Mouse (Mus musculus) heart, embryonic 13.5 days (tissue): ENCODE data around the gene 1700067P10Rik. TPM values are rescaled to one million over a fixed set of nuclear protein-coding genes. Genes with fewer than 3 reads are reported as not detected.

Experiments used
- ATAC-seq: fragments of 200-750 bp; cut with Nextera tagmentation; 2 replicates; pipeline ENCODE4 v1.8.0; 2017; ENCODE audit warnings: moderate TSS enrichment; ENCODE audit not compliant: insufficient number of reproducible peaks, low FRiP score, low TSS enrichment; ENCODE audit errors: extremely low read depth
- H3K27ac ChIP-seq: fragments of 300-500 bp; sonication (generic); replicated peaks from 2 replicates; pipeline ENCODE4 v1.5.1; 2015; ENCODE audit warnings: moderate library complexity, mild to moderate bottlenecking, inconsistent platforms
- H3K27me3 ChIP-seq: fragments of 300-500 bp; sonication (generic); replicated peaks from 2 replicates; pipeline ENCODE4 v1.6.1; 2015; ENCODE audit warnings: mild to moderate bottlenecking, inconsistent platforms
- H3K36me3 ChIP-seq: fragments of 300-500 bp; sonication (generic); 2 replicates; pipeline ENCODE4 v1.6.1; 2015; ENCODE audit warnings: mild to moderate bottlenecking, inconsistent platforms
- H3K4me1 ChIP-seq: fragments of 300-500 bp; sonication (generic); 2 replicates; pipeline ENCODE4 v1.6.1; 2015; ENCODE audit warnings: inconsistent platforms
- H3K4me2 ChIP-seq: fragments of 300-500 bp; sonication (generic); 2 replicates; pipeline ENCODE4 v1.6.1; 2015; ENCODE audit warnings: inconsistent platforms, mild to moderate bottlenecking, moderate library complexity
- H3K4me3 ChIP-seq: fragments of 300-500 bp; sonication (generic); 2 replicates; pipeline ENCODE4 v1.5.1; 2015; ENCODE audit warnings: moderate library complexity, mild to moderate bottlenecking, inconsistent platforms
- H3K9ac ChIP-seq: fragments of 300-500 bp; sonication (generic); 2 replicates; pipeline ENCODE4 v1.6.1; 2015; ENCODE audit warnings: inconsistent platforms, mild to moderate bottlenecking, moderate library complexity
- H3K9me3 ChIP-seq: fragments of 300-500 bp; sonication (generic); 2 replicates; pipeline ENCODE4 v1.6.1; 2016; ENCODE audit warnings: inconsistent platforms
- WGBS: fragments of 180-500 bp; shearing (Covaris S2); methylation state at CpG from one replicate; pipeline ENCODE4 v1.1.7; 2015; ENCODE audit warnings: mixed read lengths; 5-methylcytosine and 5-hydroxymethylcytosine counted together
- polyA plus RNA-seq: library from polyadenylated mRNA; unstranded; fragments of >200 nt; fragmentation: Nextera tagmentation; extraction: Ambion mirVana; gene quantifications from 2 replicates; pipeline ENCODE4 v1.2.1, GENCODE M21; 2015

The 1700067P10Rik gene
- polyA plus RNA-seq, 1 experiment from 2014 or later, result not detected

DNA sequence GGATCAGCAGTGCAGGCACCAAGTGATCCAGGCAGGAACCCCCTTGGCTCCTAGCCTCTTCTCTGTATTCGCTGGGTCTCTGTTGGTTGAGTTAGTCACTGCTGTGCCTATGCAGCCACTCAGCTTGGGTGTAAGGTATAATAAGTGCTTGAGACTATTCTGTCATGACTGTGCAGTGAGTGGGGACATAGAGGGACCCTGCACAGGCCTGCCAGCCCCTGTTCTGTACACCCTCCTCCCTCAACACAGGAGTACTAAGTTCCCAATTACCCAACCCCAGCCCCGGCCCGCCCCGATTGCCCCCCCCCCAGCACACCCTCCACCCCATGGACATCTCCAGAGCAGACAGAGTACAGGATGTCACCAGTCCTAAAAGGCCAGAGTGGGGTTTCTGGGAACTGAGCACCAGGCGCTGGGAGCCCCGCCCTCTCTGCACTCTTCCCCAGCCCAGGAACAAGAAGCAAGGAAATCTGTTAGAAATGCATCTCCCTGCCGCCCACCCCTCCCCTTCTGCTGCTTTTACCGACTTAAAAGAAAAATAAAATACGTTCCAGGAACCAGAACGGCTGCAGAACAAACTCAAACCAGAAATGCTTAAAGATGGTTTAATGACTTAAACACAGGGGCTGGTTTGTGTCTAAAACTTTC, 24.8 kb upstream of the 1700067P10Rik start:
- WGBS, result 31% methylated on average over 9 of the region's 10 CpGs
- no peak overlapping the region for H3K4me3 ChIP-seq
- peaks cover 8% of the 10 kb centered on the region for H3K4me1 ChIP-seq
- no peaks in the 10 kb centered on the region for H3K9me3 ChIP-seq
- H3K27ac ChIP-seq, result no peak overlapping the region
- peaks cover 21% of the 10 kb centered on the region for H3K27me3 ChIP-seq
- ATAC-seq, result no peak
- H3K9ac ChIP-seq, result no peak overlapping the region
- no peaks in the 10 kb centered on the region for H3K36me3 ChIP-seq
- H3K4me2 ChIP-seq, result no peak overlapping the region

DNA sequence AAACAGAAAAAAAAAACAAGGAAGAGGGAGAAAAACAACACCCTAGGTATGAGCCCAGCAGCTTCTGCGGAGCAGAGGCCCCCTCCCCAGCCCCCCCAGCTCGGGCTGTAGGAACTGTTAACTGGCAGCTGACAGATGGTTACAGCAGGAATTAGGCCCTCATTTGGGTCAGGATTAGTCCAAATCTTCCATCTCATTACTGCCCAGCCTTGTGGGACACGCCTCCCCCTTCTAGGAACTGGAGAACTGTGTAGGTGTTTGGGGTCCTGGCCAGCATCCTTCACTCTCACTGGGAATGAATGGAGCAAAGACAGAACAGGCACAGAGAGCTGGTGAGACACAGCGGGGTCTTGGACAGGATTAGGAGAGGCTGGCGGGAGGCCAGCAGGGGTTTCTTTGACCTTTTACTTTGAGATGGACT, 24.0 kb upstream of the 1700067P10Rik start:
- 42% methylated on average over 5 of the region's 5 CpGs for WGBS
- peaks cover 8% of the 10 kb centered on the region for H3K4me1 ChIP-seq
- H3K4me2 ChIP-seq, result no peak overlapping the region
- peaks cover 17% of the 10 kb centered on the region for H3K27me3 ChIP-seq
- no peaks in the 10 kb centered on the region for H3K9me3 ChIP-seq
- H3K36me3 ChIP-seq, result no peaks in the 10 kb centered on the region
- ATAC-seq, result no peak
- no peak overlapping the region for H3K9ac ChIP-seq
- no peak overlapping the region for H3K27ac ChIP-seq
- no peak overlapping the region for H3K4me3 ChIP-seq

DNA sequence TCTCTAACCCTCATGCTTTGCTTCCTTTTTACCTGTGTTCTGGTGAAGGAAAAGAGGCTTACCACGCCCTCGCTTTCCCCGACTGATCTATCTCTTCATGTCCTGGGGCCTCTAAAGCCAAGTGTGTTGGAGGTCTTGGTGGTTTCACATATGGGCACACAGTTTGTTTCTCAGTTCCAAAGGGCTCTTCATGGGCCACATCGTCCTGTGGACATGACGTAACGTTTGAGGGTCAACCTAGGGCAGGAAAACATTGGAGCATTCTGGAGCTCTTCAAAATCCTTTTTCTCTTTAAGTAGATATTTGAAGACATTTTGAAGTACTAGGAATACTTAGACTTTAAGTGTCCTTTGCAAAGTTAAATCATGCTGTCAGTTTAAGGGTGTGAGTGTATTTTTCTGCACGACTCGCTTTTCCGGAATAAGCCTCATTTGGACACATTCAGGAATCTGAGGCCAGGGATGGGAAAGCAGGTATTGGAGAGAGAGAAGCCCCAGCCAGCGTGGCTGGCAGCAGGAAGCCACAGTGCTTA, 22.0 kb upstream of the 1700067P10Rik start:
- H3K4me2 ChIP-seq, result no peak overlapping the region
- ATAC-seq, result no peak
- H3K36me3 ChIP-seq, result no peaks in the 10 kb centered on the region
- 67% methylated on average over 10 of the region's 10 CpGs for WGBS
- no peaks in the 10 kb centered on the region for H3K9me3 ChIP-seq
- H3K9ac ChIP-seq, result no peak overlapping the region
- H3K4me1 ChIP-seq, result peaks cover 8% of the 10 kb centered on the region
- H3K27ac ChIP-seq, result no peak overlapping the region
- H3K4me3 ChIP-seq, result no peak overlapping the region
- H3K27me3 ChIP-seq, result peaks cover 17% of the 10 kb centered on the region

DNA sequence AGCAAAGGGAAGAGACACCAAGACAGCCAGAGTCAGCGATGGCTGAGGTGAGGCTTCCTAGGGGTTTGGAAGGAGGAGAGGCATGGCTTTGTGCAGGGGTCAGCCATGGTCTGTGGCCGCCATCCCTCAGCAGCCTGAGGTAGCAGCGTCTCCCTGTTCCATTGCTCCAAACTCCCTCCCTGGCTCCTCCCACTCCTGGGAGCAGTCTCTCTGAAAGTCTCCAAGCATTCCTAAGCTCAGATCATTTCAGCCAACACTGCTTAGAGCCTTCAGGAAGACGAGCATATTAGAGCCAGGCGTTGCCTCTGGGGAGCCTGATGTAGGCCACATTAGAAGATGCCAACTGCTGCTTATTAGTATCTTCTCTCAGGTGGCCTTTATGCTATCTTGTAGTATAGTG, 21.4 kb upstream of the 1700067P10Rik start:
- H3K36me3 ChIP-seq, result no peaks in the 10 kb centered on the region
- no peak for ATAC-seq
- WGBS, result 26% methylated on average over 5 of the region's 5 CpGs
- H3K27me3 ChIP-seq, result peaks cover 17% of the 10 kb centered on the region
- H3K4me3 ChIP-seq, result no peak overlapping the region
- no peak overlapping the region for H3K4me2 ChIP-seq
- no peak overlapping the region for H3K27ac ChIP-seq
- peaks cover 8% of the 10 kb centered on the region for H3K4me1 ChIP-seq
- no peak overlapping the region for H3K9ac ChIP-seq
- H3K9me3 ChIP-seq, result no peaks in the 10 kb centered on the region

DNA sequence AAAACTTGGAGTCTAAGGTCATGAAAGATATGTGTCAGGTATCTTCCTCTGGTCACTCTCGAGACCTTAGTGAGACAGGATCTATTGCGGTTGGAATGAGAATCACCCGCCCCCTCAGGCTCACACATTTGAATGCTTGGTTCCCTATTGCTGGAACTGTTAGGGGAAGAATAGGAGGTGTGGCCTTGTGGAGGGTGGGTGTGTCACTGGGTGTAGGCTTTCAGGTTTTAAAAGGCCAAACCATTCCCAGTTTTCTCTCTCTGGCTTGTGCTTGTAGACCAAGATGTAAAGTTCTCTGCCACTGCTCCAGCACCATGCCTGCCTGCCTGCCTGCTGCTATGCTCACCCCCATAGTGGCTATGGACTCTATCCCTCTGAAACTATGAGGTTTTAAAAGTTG, 8.5 kb upstream of the 1700067P10Rik start:
- no peaks in the 10 kb centered on the region for H3K27me3 ChIP-seq
- H3K27ac ChIP-seq, result no peak overlapping the region
- H3K4me1 ChIP-seq, result no peaks in the 10 kb centered on the region
- no peak overlapping the region for H3K9ac ChIP-seq
- H3K36me3 ChIP-seq, result no peaks in the 10 kb centered on the region
- H3K4me2 ChIP-seq, result no peak overlapping the region
- no peak overlapping the region for H3K4me3 ChIP-seq
- H3K9me3 ChIP-seq, result no peaks in the 10 kb centered on the region
- 40% methylated on average over 3 of the region's 3 CpGs for WGBS
- no peak for ATAC-seq

DNA sequence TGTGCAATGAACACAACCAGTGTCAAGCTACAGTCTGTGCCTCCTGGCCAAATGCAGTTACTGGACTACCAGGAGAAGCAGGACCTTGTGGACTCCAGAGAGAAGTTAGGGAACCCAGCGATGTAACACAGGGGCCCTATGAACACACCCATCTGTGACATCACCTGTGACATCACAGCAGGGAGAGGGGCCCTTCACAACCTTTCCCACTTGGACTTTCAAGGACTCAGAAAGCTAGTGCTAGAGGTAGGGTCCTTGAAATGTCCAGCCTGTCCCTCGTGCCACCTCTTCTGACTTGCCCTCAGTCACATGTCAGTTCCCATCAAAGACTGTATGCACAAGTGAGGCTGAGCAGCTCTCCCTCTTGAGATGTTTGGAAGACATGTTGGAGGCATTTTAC, 327 bp downstream of the 1700067P10Rik start:
- H3K4me1 ChIP-seq, result no peaks in the 10 kb centered on the region
- H3K27me3 ChIP-seq, result peaks cover 10% of the 10 kb centered on the region
- H3K4me2 ChIP-seq, result no peak overlapping the region
- no peaks in the 10 kb centered on the region for H3K36me3 ChIP-seq
- H3K4me3 ChIP-seq, result no peak overlapping the region
- H3K9me3 ChIP-seq, result peaks cover 5% of the 10 kb centered on the region
- H3K27ac ChIP-seq, result no peak overlapping the region
- 65% methylated on average over 2 of the region's 2 CpGs for WGBS
- H3K9ac ChIP-seq, result no peak overlapping the region
- ATAC-seq, result no peak

DNA sequence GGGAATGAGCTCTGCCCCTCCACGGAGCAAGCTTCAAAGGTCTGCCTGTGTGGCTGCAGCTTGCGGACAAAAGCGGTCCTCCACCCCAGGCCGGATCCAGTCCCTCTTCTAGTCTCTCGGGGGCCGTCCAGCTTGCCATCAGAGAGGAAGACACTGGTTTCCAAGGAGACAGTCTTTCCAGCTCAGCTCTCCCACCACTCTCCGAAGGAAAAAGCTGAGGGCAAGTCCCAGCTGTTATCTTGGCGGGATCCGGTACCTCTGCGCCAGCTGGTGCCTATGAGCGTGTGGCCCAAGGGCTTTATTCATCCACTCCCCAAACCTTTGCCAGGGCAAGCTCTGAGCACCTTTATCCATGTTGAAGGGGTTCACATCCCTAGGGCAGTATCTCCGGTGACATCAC, 1.2 kb downstream of the 1700067P10Rik start:
- no peak for ATAC-seq
- Histone ChIP-seq H3K36me3 (no peaks in the 10 kb centered on the region), H3K9ac (no peak overlapping the region), H3K4me3 (no peak overlapping the region), H3K4me2 (no peak overlapping the region), H3K9me3 (peaks cover 5% of the 10 kb centered on the region), H3K4me1 (peaks cover 6% of the 10 kb centered on the region), H3K27me3 (peaks cover 19% of the 10 kb centered on the region), H3K27ac (no peak overlapping the region)
- 61% methylated on average over 12 of the region's 12 CpGs for WGBS

DNA sequence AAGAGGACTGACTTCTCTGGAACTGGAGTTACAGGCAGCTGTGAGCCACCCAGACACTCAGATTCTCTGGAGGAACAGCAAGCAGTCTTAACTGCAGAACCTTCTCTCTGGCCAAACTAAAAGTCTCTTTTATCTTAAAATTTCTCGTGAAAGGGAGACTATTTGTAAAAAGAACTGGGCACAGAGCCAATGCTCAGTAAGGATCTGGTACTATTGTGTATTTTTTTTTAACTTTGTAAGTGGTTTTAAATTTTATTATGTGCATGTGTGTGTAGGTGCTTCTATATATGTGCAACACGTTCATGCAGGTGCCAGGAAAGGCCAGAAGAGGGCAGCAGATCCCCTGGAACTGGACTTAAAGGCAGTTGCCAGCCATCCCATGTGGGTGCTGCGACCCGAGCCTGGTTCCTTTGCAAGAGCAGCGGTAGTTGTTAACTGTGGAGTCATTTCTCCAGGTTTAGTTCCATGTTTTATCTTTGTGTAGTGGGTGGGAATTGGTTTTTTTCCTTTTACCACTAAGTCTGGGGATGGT, 4.2 kb downstream of the 1700067P10Rik start:
- 67% methylated on average over 5 of the region's 5 CpGs for WGBS
- Histone ChIP-seq H3K36me3 (no peaks in the 10 kb centered on the region), H3K4me3 (no peak overlapping the region), H3K4me2 (no peak overlapping the region), H3K9ac (no peak overlapping the region), H3K27ac (no peak overlapping the region), H3K27me3 (peaks cover 50% of the 10 kb centered on the region), H3K4me1 (peaks cover 35% of the 10 kb centered on the region), H3K9me3 (peaks cover 5% of the 10 kb centered on the region)
- ATAC-seq, result no peak

DNA sequence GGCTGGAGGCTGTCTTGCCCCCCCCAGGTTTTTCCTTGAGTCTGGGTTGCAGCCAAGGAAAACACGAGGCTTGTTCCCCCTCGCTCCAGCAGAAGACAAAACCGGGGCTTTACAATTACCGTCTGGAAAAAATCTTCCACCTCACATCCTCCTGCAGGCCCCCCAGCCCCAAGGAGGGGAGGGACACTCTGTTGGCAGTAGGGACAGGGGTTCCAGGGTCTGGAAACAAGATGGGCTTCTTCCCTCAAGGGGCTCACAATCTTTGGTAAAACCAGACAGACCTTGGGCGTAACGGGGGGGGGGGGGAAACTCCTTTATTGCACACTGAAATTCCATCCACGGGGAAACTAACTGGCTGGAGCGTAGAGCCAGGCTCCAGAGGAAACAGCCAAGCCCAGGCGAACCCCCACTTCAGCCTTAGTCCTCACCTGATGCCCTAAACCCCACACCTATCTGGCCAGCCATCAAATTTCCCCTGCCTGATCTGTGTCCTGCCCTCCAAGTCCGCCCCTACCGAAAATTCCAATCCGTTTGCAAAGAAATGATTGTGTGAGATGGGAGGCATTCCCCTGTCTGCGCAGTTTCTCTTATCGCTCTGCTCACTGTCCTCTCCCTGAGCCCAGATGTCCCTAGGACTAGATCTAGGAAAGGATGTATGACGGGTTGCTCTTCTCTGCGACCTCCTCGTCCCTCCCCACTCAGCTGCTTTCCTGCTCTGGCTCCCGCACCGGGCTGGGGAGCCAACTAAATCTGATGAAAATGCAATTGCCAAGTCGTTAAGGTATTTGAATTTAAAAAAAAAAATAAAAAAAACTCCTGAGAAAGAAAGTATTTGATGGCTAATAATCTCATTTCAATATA, 5.9 kb downstream of the 1700067P10Rik start:
- 5% methylated on average over 19 of the region's 20 CpGs for WGBS
- Histone ChIP-seq H3K27ac (no peak overlapping the region), H3K4me2 (peak overlapping the region; percentile 82), H3K9me3 (peaks cover 5% of the 10 kb centered on the region), H3K36me3 (no peaks in the 10 kb centered on the region), H3K27me3 (peaks cover 66% of the 10 kb centered on the region), H3K9ac (peak overlapping the region; percentile 33; the same call in 1 of the 2 replicates), H3K4me3 (peak overlapping the region; percentile 49; the same call in 1 of the 2 replicates), H3K4me1 (peaks cover 45% of the 10 kb centered on the region)
- ATAC-seq, result no peak

DNA sequence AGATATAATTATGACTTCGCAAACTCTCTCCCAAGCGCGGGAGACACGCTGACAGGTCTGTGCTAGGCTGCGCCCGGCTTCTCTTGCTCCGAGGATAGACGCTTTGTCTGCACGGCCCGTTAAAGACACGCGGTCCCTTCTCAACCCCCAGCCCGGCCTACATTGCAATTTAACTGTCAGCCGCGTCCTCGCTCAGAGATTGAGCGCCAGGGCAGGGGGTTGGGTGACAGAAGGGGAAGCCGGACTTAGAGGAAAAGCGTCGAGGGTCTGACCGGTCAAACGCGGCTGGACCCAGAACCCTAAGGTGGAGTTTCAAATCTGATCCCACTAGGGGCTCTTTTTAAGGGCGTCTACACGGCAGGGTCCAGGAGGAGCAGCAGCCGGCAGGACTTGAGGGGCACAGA, 6.6 kb downstream of the 1700067P10Rik start:
- H3K27ac ChIP-seq, result no peak overlapping the region
- ATAC-seq, result no peak
- H3K9me3 ChIP-seq, result peaks cover 5% of the 10 kb centered on the region
- no peaks in the 10 kb centered on the region for H3K36me3 ChIP-seq
- peak overlapping the region; percentile 82 for H3K4me2 ChIP-seq
- under 1% methylated on average over 26 of the region's 26 CpGs for WGBS
- peaks cover 45% of the 10 kb centered on the region for H3K4me1 ChIP-seq
- peak overlapping the region; percentile 49 for H3K4me3 ChIP-seq
- peaks cover 66% of the 10 kb centered on the region for H3K27me3 ChIP-seq
- peak overlapping the region; percentile 20; the same call in 1 of the 2 replicates for H3K9ac ChIP-seq

DNA sequence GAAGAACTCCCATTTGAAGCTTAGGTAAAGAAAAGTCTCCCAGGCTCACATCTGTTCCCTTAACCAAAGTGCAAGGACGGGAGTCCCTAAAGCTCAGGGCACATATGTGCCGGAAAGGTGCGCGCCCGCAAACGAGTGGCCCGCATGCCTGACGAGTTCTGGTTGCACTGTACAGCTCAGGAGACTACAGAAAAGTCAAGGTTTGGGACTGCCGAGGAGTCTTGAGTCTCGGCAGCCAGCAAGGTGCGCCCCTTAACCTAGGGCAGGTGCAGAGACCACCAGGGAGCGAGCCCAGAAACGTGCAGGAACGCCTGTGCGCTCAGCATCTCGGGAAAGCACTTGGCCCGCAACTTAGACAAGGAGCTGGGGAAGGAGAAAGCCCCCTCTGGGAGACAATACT, 7.2 kb downstream of the 1700067P10Rik start:
- Histone ChIP-seq H3K4me3 (peak overlapping the region; percentile 49), H3K36me3 (no peaks in the 10 kb centered on the region), H3K27me3 (peaks cover 66% of the 10 kb centered on the region), H3K9me3 (peaks cover 5% of the 10 kb centered on the region), H3K4me2 (peak overlapping the region; percentile 82), H3K9ac (peak overlapping the region; percentile 20; the same call in 1 of the 2 replicates), H3K4me1 (peaks cover 45% of the 10 kb centered on the region), H3K27ac (no peak overlapping the region)
- WGBS, result 9% methylated on average over 17 of the region's 17 CpGs
- no peak for ATAC-seq
